Mouse (Mus musculus): Measurements from ENCODE around the gene Ipmk. TPM values are rescaled to one million over a fixed set of nuclear protein-coding genes. Genes with fewer than 3 reads are reported as not detected.
A peak's percentile ranks its signal among the peaks of the same experiment; 100 is the strongest.

Gene Ipmk
- polyA plus RNA-seq, 1 experiment: 9.8 TPM

DNA sequence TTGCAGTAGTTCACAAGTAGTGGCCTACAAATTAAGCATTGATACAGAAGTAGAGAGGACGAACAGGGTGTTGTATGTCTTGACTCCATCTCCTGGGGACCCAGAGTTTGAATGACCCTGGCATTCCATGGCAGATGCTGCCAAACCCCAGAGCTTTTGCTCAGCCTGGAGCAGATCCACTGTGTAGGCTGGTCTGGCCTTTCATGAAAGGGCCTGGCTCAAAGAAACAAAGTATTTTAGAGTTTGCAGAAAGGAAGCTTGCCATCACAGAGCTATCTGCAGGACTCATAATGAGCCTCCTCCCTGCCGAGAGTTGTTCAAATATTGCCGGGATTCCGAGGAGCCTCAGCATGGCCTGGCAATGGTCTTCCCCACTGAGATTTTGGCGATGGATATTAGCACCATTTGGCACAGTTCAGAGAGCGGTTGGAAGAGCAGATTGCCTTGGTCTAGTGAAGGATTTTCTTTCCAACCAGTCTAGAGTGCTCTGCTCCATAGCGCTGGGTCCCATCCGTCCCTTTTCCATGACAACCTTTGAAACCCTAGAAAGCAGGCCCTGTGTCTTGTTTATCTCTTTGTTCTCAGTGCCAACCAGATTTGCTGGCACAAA lies 129.0 kb downstream of the Ipmk start:
- no peak for DNase-seq
- H3K4me1 ChIP-seq (replicated peaks; ENCODE audit: control insufficient read depth, insufficient read depth, low read length): no peaks in the 10 kb centered on the region
- WGBS: 90% methylated on average over 8 of the region's 8 CpGs
- H3K27ac ChIP-seq (ENCODE audit: control insufficient read depth, insufficient read depth, low read length): no peak overlapping the region
- H3K27me3 ChIP-seq (ENCODE audit: control insufficient read depth, insufficient read depth, low read length): no peaks in the 10 kb centered on the region
- no peaks in the 10 kb centered on the region for H3K36me3 ChIP-seq (ENCODE audit: control insufficient read depth, insufficient read depth, low read length)
- TF ChIP-seq POLR2A (IDR thresholded peaks at IDR 0.05; ENCODE audit: control insufficient read depth, extremely low read depth, insufficient read depth, low read length, poor library complexity) (no peak), CTCF (IDR thresholded peaks at IDR 0.05; ENCODE audit: borderline replicate concordance, control insufficient read depth, extremely low read depth, insufficient read depth, low read length, poor library complexity) (no peak)
- no peak overlapping the region for H3K4me3 ChIP-seq (ENCODE audit: control insufficient read depth, insufficient read depth, low read length)

DNA sequence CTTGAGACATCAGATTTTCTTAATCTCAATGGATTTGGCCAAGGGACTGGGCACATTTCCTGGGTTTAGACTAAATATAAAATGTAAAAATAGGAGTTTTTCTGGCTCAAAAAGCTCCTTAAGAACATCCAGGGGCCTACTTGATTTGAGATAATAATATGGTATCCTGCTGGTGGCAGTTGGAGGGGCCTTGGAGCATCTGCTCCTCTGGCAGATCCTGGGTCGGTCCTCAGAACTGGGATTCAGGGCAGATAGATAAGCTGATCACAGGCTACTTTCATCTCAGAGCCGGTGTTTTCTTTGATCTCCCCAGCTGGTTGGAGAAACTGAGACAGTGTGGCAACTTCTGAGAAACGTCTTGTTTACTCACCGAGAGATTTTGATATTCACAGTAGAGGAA lies 129.6 kb downstream of the Ipmk start:
- no peak for TF ChIP-seq CTCF (IDR thresholded peaks at IDR 0.05; ENCODE audit: borderline replicate concordance, control insufficient read depth, extremely low read depth, insufficient read depth, low read length, poor library complexity)
- no peak for TF ChIP-seq POLR2A (IDR thresholded peaks at IDR 0.05; ENCODE audit: control insufficient read depth, extremely low read depth, insufficient read depth, low read length, poor library complexity)
- H3K27ac ChIP-seq (ENCODE audit: control insufficient read depth, insufficient read depth, low read length): no peak overlapping the region
- DNase-seq: no peak
- 54% methylated on average over 4 of the region's 4 CpGs for WGBS
- no peak overlapping the region for H3K4me3 ChIP-seq (ENCODE audit: control insufficient read depth, insufficient read depth, low read length)
- no peaks in the 10 kb centered on the region for H3K27me3 ChIP-seq (ENCODE audit: control insufficient read depth, insufficient read depth, low read length)
- H3K36me3 ChIP-seq (ENCODE audit: control insufficient read depth, insufficient read depth, low read length): no peaks in the 10 kb centered on the region
- H3K4me1 ChIP-seq (replicated peaks; ENCODE audit: control insufficient read depth, insufficient read depth, low read length): no peaks in the 10 kb centered on the region

DNA sequence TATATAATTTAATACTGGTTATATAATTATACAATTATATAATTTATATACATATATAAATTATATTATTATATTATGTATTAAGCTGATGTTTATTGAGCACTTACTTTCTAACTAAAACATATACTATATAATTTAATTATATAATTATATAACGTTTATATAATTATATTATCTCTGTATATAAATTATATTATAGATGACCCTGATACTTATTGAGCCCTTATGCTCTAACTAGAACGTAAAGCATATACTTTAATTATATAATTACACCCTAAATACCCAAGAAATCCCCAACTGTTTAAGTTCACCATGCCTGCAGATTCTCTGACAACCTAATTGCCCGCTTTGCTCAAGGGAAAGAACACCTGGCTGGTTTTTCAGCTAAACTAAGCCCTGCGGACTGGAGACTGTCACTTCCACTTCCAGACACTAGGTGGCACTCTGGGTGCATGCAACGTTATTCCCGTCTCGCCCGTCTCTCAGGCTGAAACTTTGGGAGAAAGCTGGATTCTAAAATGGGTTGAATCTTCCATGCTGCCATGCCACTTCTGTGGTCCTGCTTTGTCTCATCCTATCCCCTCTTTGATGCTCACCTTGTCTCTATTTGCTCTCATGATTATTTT lies 132.2 kb downstream of the Ipmk start:
- TF ChIP-seq POLR2A (IDR thresholded peaks at IDR 0.05; ENCODE audit: control insufficient read depth, extremely low read depth, insufficient read depth, low read length, poor library complexity) (no peak), CTCF (IDR thresholded peaks at IDR 0.05; ENCODE audit: borderline replicate concordance, control insufficient read depth, extremely low read depth, insufficient read depth, low read length, poor library complexity) (0 out of 2 replicates have a peak, but pooled peaks have one; percentile 14)
- peak; percentile 22 for DNase-seq
- Histone ChIP-seq H3K4me1 (replicated peaks; ENCODE audit: control insufficient read depth, insufficient read depth, low read length) (no peaks in the 10 kb centered on the region), H3K36me3 (ENCODE audit: control insufficient read depth, insufficient read depth, low read length) (no peaks in the 10 kb centered on the region), H3K27me3 (ENCODE audit: control insufficient read depth, insufficient read depth, low read length) (no peaks in the 10 kb centered on the region), H3K27ac (ENCODE audit: control insufficient read depth, insufficient read depth, low read length) (no peak overlapping the region), H3K4me3 (ENCODE audit: control insufficient read depth, insufficient read depth, low read length) (no peak overlapping the region)
- WGBS: 18% methylated on average over 8 of the region's 8 CpGs

Other genes with a start within 250 kb of the Ipmk start
- gene Bicc1, start 188.1 kb upstream of the Ipmk start, polyA plus RNA-seq (2012; rRNA removed): 2.7 and 3.2 TPM in 2 replicates
- 12.4 and 12.6 TPM in 2 replicates for gene Tfam, start 109.5 kb upstream of the Ipmk start, polyA plus RNA-seq (2012; rRNA removed)
- gene Ube2d1, start 62.5 kb upstream of the Ipmk start, polyA plus RNA-seq (2012; rRNA removed): 87.8 and 90.4 TPM in 2 replicates
- gene Cisd1, start 2.8 kb upstream of the Ipmk start, polyA plus RNA-seq (2012; rRNA removed): 34.2 and 35.1 TPM in 2 replicates